Mouse (Mus musculus) bone marrow, adult 2 months (tissue): ENCODE data around the gene Hsd17b3.
A peak's percentile ranks its signal among the peaks of the same experiment; 100 is the strongest.

Experiments
- CTCF ChIP-seq: fragments of 200-500 bp; IDR thresholded peaks from 2 replicates; pipeline ENCODE4 v1.5.1; 2011; ENCODE audit warnings: low read length, control low read depth; ENCODE audit not compliant: control insufficient read depth, insufficient read depth
- POLR2A ChIP-seq: fragments of 200-500 bp; IDR thresholded peaks from 2 replicates; pipeline ENCODE4 v1.6.1; 2011; ENCODE audit warnings: low read depth, mild to moderate bottlenecking, control low read depth, low read length, borderline replicate concordance; ENCODE audit not compliant: control insufficient read depth

- TF ChIP-seq CTCF (peak; percentile 58), POLR2A (no peak)
These were observed 10.0 kb upstream of the Hsd17b3 start for GRCm38 (mm10) chr13:64098992-64099391.
